Mouse (Mus musculus): ENCODE measurements around the gene Pigh.

DNA sequence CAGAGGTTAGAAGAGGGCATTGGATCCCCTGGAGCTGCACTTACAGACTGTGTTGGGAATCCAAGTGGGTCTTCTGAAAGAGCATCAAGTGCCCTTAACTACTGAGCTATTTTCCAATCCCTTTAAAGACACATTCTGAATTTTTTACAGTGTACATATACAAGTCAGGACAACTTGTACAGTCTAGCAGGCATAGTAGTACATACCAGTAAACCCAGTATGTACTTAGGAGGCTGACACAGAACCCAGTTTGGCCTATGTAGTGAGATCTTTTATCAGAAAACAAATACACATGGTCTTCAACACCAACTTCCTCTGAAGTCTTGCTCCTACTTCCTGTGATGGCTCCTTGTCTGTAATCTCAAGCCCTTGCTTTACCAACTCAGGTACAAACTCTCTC is 49.5 kb upstream of the Pigh start:
- no peak for TF ChIP-seq POLR2A (IDR thresholded peaks at IDR 0.05; ENCODE audit: control insufficient read depth, low read depth, low read length)
- no peak for TF ChIP-seq CTCF (IDR thresholded peaks at IDR 0.05; ENCODE audit: control insufficient read depth, insufficient read depth, insufficient replicate concordance, low read depth, low read length)
